Mouse (Mus musculus) midbrain, embryonic 14.5 days (tissue): Measurements from ENCODE around the gene Nlrp9c. TPM values are rescaled to one million over a fixed set of nuclear protein-coding genes. Genes with fewer than 3 reads are reported as not detected.
"Not testable (repeated sequence)": the region's sequence is repeated elsewhere in the genome, so short reads cannot be mapped to it uniquely, and the experiment has no call there.

ENCODE experiments used
- ATAC-seq: fragments of 200-750 bp; cut with Nextera tagmentation; 2 replicates; pipeline ENCODE4 v1.8.0; 2017; ENCODE audit warnings: moderate number of reproducible peaks, moderate library complexity; ENCODE audit not compliant: low FRiP score, low TSS enrichment
- DNase-seq: peaks from one replicate; pipeline ENCODE4 v3.0.0-alpha.2; 2015
- H3K27ac ChIP-seq: fragments of 300-500 bp; sonication (generic); replicated peaks from 2 replicates; pipeline ENCODE4 v1.5.1; 2014; ENCODE audit warnings: mild to moderate bottlenecking, low read depth, low read length, moderate library complexity
- H3K27me3 ChIP-seq: fragments of 300-500 bp; sonication (generic); 2 replicates; pipeline ENCODE4 v1.6.1; 2014; ENCODE audit warnings: low read length, control low read depth, mixed read lengths; ENCODE audit not compliant: control insufficient read depth, insufficient read depth
- H3K36me3 ChIP-seq: fragments of 300-500 bp; sonication (generic); 2 replicates; pipeline ENCODE4 v1.6.1; 2014; ENCODE audit warnings: low read length, control low read depth; ENCODE audit not compliant: control insufficient read depth, insufficient read depth
- H3K4me1 ChIP-seq: fragments of 300-500 bp; sonication (generic); 2 replicates; pipeline ENCODE4 v1.6.1; 2014; ENCODE audit warnings: mild to moderate bottlenecking, antibody characterized with exemption, low read length, control low read depth; ENCODE audit not compliant: control insufficient read depth, insufficient read depth
- H3K4me2 ChIP-seq: fragments of 300-500 bp; sonication (generic); 2 replicates; pipeline ENCODE4 v1.6.1; 2014; ENCODE audit warnings: mild to moderate bottlenecking, low read length, moderate library complexity
- H3K4me3 ChIP-seq: fragments of 300-500 bp; sonication (generic); replicated peaks from 2 replicates; pipeline ENCODE4 v1.5.1; 2014; ENCODE audit warnings: low read depth, low read length
- H3K9ac ChIP-seq: fragments of 300-500 bp; sonication (generic); replicated peaks from 2 replicates; pipeline ENCODE4 v1.6.1; 2014; ENCODE audit warnings: mild to moderate bottlenecking, low read length, moderate library complexity
- H3K9me3 ChIP-seq: fragments of 300-500 bp; sonication (generic); 2 replicates; pipeline ENCODE4 v1.6.1; 2016; ENCODE audit warnings: low read length, control low read depth, mixed read lengths; ENCODE audit not compliant: control insufficient read depth
- WGBS: fragments of 180-500 bp; shearing (Covaris S2); extraction: QIAGEN DNeasy Blood & Tissue Kit; methylation state at CpG from one replicate; pipeline ENCODE4 v1.1.7; 2014; 5-methylcytosine and 5-hydroxymethylcytosine counted together
- polyA plus RNA-seq: library from polyadenylated mRNA; unstranded; fragments of >200 nt; fragmentation: Nextera tagmentation; extraction: Ambion mirVana; gene quantifications from 2 replicates; pipeline ENCODE4 v1.2.1, GENCODE M21; 2014

The Nlrp9c gene
- polyA plus RNA-seq, 1 experiment from 2014 or later, result not detected

- H3K27me3 ChIP-seq, H3K27ac ChIP-seq, DNase-seq, ATAC-seq, H3K4me1 ChIP-seq, H3K9ac ChIP-seq, H3K9me3 ChIP-seq, H3K4me3 ChIP-seq, H3K36me3 ChIP-seq, H3K4me2 ChIP-seq: not testable (repeated sequence)
Measured at GRCm38 (mm10) chr7:26350177-26350576, 53.3 kb downstream of the Nlrp9c start.

DNA sequence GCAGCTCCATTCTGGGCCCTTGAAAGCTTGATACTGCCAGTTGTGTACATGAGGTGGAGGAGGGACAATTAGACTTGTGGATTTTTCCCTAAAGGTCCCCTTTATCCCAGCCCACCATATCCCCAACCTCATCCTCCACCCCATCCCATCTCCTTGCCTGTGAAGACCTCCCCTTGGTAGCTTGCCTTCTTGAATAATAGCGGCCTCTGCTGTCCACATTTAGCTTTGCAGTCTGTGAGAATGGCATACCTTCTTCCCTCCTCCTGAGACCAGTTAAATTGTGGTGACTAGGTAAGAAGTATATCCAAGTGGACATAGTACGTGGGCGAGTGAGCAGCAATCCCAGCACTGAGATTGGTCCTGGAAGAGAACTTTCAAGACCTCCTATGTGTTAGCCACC lies 83.1 kb downstream of the Nlrp9c start:
- not testable (repeated sequence) for H3K9me3 ChIP-seq, H3K4me2 ChIP-seq, H3K9ac ChIP-seq, H3K27ac ChIP-seq, ATAC-seq, H3K4me3 ChIP-seq, H3K4me1 ChIP-seq, H3K36me3 ChIP-seq, H3K27me3 ChIP-seq, DNase-seq
- 65% methylated on average over 3 of the region's 3 CpGs for WGBS

DNA sequence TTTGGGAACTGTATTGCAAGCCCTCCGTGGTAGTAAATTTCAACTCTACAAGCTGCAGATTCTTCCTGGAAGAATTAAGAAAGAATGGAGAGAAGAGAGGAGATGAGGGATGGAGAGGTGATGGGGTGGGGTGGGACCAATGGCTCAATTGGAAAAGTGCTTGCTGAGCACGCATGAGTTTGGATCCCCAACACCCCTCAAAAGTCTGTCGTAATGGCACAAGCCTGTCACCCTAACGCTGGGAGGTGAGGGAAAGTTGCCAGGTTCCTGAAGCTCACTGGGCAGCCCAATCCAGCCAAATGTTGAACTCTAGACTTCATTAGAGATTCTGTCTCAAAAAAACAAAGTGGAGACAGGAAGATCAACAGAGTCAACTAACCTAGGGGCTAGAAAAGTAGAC lies 87.7 kb downstream of the Nlrp9c start:
- WGBS, result 86% methylated on average over 4 of the region's 4 CpGs
- not testable (repeated sequence) for H3K27me3 ChIP-seq, H3K4me3 ChIP-seq, ATAC-seq, H3K27ac ChIP-seq, DNase-seq, H3K9ac ChIP-seq, H3K36me3 ChIP-seq, H3K4me1 ChIP-seq, H3K9me3 ChIP-seq, H3K4me2 ChIP-seq

DNA sequence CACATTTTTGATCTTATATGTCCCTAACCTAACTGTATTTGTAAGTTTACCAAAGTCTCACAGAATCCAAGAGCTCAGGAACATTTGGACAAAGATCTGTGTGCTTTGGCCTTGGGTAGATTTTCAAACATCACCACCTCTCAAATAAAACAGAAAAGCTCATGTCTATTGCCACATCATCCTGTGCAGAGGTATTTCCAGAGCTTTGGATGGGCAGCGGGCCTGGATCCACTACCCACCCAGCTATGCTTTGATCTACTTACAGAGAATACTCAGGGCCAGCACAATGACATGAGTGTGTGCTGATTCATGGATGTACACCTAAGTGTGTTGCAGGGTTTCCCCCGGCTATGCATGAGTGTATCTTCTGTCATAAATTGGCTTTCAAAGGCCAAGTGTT lies 88.3 kb downstream of the Nlrp9c start:
- not testable (repeated sequence) for ATAC-seq, H3K9me3 ChIP-seq, H3K9ac ChIP-seq, H3K27me3 ChIP-seq, H3K27ac ChIP-seq, H3K36me3 ChIP-seq, H3K4me3 ChIP-seq, H3K4me2 ChIP-seq, DNase-seq, H3K4me1 ChIP-seq
- WGBS, result 85% methylated on average over 2 of the region's 2 CpGs

DNA sequence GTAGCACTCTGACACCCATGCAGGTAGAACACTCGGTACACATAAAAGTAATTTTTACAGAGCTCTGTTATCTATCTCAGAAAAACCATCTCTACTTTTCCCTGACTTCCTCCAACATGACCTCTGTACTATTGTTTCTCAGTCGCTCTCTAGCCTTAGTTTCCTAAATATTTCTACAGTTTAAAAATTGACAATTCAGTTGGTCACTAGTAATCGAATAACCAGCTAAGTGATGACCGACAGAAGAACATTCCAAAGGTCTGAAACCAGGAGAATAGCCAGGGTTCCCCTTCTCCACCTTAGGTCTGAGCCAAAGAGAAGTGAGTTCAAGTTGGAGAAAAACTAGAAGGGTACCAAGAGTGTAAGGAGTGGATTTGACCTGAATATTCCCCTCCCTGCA lies 91.7 kb downstream of the Nlrp9c start:
- H3K4me1 ChIP-seq, H3K9ac ChIP-seq, H3K4me2 ChIP-seq, H3K27me3 ChIP-seq, ATAC-seq, H3K9me3 ChIP-seq, H3K27ac ChIP-seq, H3K36me3 ChIP-seq, H3K4me3 ChIP-seq, DNase-seq: not testable (repeated sequence)
- 88% methylated on average over 4 of the region's 4 CpGs for WGBS

DNA sequence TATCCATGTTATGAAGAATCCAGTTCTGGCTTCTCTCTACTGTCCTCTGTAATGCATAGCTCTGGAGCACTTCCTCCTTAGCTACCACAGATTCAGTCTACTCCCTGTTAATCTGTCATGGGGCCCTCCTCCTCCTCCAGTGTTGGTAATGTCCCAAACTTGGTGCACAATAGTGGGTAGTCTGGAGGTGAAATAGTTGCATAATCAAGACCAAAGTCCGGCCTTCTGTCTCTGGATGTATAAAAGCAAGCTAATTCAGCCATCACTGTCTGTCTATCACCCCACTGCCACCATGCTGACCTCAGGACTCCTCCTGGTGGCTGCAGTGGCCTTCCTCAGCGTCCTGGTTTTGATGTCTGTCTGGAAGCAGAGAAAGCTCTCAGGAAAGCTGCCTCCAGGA lies 96.6 kb downstream of the Nlrp9c start, which contains the start of gene Cyp2a4:
TSS of gene Cyp2a4 (plus strand) at position 244 of the 400 bp plus-strand sequence.
- H3K4me3 ChIP-seq, H3K4me2 ChIP-seq, H3K36me3 ChIP-seq, DNase-seq, H3K4me1 ChIP-seq, H3K9ac ChIP-seq, H3K27me3 ChIP-seq, H3K27ac ChIP-seq, ATAC-seq, H3K9me3 ChIP-seq: not testable (repeated sequence)
- WGBS, result 70% methylated on average over 2 of the region's 2 CpGs

- H3K27ac ChIP-seq, DNase-seq, H3K4me2 ChIP-seq, ATAC-seq, H3K9ac ChIP-seq, H3K27me3 ChIP-seq, H3K36me3 ChIP-seq, H3K4me3 ChIP-seq, H3K4me1 ChIP-seq, H3K9me3 ChIP-seq: not testable (repeated sequence)
- 81% methylated on average over 8 of the region's 8 CpGs for WGBS
Measured at GRCm38 (mm10) chr7:26303429-26304166, 99.9 kb downstream of the Nlrp9c start.

Other genes with a start within 250 kb of the Nlrp9c start
- not detected in 2 replicates for gene Cyp2b9, start 230.3 kb downstream of the Nlrp9c start, polyA plus RNA-seq
- gene Vmn1r184, start 143.4 kb downstream of the Nlrp9c start, polyA plus RNA-seq, result not detected in 2 replicates
- not detected in 2 replicates for gene Cyp2a4, start 96.5 kb downstream of the Nlrp9c start, polyA plus RNA-seq
- gene Nlrp4a, start 31.4 kb upstream of the Nlrp9c start, polyA plus RNA-seq, result not detected in 2 replicates
- gene Nlrp9a, start 131.3 kb upstream of the Nlrp9c start, polyA plus RNA-seq, result not detected in 2 replicates
- not detected in 2 replicates for gene Vmn1r185, start 214.8 kb upstream of the Nlrp9c start, polyA plus RNA-seq